Mouse (Mus musculus) retina, adult 2 months (tissue): ENCODE results near the gene Tbx20.

Experiments used
- DNase-seq: peaks from one replicate; pipeline ENCODE4 v3.0.0-alpha.2; 2012; ENCODE audit warnings: low read depth, low spot score

Gene Tbx20

DNA sequence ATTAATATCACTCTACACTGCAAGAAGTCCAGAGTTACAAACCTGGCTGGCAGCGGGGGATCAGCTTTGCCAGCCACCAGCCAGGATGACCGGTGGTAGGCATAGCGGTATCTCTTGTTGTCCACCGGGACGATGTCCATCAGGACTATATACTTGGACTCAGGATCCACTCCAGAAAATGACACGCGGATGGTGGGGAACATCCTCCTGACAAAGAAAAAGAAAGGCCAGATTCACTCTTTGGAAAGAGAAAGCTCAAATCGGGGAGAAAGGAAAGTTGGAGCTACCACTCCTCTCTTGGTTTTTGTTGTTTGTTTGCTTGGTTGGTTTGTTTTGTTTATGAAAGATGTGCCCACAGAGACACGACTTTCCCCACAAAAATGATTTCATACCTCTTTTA lies 4.5 kb downstream of the Tbx20 start:
- DNase-seq, result no peak

DNA sequence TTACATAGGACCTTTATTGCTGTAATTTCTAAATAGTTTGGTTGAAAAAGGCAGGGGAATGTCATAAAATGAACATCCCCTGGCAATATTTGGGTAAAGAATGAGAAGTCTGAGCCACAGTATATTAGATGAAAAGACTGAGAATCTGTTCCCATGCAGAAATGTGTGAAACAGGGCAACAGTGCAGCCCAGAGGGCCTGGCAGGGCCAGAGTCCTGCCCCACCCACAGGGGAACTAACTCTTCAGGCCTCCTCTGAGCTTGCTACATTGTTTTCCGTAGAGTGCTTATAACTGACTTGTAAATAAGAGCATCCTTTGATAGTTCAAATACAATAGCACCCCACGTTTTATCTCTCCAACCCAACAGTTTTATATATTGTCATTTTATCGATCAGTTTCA lies 7.0 kb downstream of the Tbx20 start:
- DNase-seq, result no peak

DNA sequence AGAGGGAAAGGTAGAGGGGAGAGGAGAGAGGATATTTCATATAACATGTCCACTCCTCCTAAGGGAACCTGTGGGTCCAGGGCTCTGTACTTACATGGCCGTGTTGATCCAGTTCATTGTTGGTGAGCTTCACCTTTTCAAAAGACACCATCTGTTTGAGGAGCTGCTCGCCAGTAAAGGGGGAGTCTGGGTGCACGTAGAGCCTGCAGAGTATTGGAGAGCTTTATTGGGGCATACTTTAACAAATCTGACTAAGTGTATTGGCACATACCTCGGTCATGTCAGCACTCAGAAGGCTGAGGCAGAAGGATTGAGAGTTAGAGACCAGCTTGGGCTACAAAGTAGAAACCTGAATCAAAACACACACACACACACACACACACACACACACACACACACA lies 8.5 kb downstream of the Tbx20 start:
- no peak for DNase-seq

DNA sequence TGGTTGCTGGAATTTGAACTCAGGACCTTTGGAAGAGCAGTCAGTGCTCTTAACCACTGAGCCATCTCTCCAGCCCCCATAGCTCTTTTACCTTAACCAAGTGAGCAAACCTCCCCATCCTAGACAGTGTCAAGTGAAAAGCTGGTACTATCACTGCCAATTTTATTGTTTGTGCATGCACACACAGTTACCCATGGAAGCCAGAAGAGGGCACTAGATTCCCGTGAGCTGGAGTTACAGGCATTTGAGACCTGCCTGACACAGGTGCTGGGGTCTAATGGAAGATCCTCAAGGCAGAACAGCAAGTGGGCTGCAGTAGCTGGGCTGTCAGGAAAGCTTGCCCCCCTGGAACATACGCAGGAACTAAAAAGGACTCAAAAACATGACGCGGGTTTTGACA lies 13.6 kb downstream of the Tbx20 start:
- no peak for DNase-seq

DNA sequence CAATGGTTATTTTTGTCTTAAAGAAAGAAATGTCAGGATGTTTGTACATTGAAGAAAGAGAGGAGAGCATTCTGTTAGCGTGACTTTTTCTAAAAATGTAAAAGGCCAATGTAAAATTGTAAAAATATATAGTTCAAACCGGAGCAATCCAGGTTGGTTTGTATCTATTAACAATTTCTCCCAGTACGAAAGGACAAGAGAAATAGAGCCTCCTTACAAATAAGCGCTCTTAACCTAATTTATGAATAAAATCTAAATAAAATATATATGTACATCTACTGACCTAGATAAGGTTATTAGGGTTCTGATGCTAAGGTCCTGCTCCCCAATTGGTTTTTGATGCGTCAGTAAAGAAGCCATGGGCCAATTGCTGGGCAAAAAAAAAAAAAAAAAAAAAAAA lies 29.1 kb downstream of the Tbx20 start:
- DNase-seq, result no peak

DNA sequence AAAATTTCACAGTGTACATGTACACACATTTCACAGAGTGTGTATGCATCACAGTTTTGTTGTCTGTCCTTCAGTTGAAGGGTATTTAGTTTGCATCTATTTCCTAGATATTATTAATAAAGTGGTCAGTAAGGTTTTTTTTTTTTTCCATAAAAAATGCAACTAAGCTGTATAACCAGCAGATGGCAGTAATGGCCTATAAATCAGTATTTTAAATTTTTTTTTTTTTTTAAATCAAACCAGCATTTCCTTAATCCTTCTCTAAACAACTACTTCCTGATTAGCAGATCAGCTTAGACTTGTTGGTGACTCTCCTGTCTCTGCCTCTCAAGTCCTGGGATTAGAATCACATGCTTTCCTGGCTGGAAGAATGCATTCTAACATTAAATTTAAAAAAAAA lies 72.9 kb downstream of the Tbx20 start:
- DNase-seq, result no peak

DNA sequence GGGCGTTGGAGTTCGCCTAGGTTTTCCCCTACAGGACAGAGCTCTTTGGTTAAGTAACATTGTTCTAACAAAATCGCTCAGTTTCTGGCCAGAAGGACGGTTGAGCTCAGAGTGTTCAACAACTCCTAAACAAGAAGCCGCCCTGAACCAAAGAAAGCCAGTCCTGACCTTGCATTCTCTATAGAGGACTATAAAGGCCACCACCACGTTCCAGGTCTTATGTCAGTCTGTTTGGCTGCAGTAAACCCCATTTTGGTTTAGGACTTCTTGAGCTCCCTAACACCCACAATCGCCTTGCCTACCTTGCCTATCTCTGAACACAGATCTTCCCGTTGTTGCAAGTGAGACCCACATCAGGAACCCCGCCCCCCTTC lies 77.7 kb downstream of the Tbx20 start:
- DNase-seq, result no peak

DNA sequence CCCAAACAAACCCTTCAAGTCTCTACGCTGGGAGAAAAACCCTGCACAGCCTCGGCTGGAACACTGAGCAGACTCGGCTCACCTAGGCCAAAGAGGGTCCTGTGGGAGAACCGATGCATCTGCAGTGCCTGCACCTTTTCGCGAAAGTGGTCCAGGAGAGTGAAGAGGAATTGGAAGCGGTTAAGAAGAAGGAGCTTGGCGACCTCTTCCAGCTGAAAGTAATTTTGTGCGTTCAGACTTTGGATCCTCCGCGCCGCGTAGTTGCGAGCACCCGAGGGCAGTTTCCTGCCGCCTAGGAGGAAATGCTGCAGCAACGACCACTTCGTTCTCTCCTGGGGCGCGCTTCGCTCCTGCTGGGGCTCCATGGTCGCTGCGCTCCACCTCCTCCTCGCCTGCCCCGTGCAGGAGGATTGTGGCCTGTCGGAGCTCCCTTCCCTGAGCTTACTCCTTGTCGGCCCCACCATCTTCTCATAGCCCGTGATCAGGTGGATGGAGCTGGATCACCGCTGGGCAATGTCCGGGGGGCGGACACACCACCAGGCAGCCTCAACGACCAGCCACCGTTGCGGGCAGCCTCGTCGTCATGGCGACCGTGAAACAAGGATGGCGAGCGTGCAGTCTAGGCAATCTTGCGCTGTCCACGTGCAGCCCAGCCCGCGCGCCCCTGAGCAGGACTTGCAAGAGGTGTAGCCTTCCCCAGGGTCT lies 78.3 kb downstream of the Tbx20 start, which contains the start of gene Dpy19l2:
TSS of gene Dpy19l2 (minus strand) at position 594 of the 705 bp plus-strand sequence.
- no peak for DNase-seq
